Mouse (Mus musculus) E14TG2a.4 (cell line): ENCODE data around the gene Synpo2.

ENCODE experiments used
- H3K27me3 ChIP-seq: 2 replicates; pipeline ENCODE4 v1.6.1; 2014; ENCODE audit warnings: low read length, control low read depth; ENCODE audit not compliant: insufficient read depth
- H3K36me3 ChIP-seq: 2 replicates; pipeline ENCODE4 v1.6.1; 2014; ENCODE audit warnings: low read length, control low read depth; ENCODE audit not compliant: insufficient read depth
- H3K4me1 ChIP-seq: replicated peaks from 2 replicates; pipeline ENCODE4 v1.6.1; 2014; ENCODE audit warnings: low read depth, low read length, control low read depth
- H3K4me3 ChIP-seq: replicated peaks from 2 replicates; pipeline ENCODE4 v1.5.1; 2014; ENCODE audit warnings: mild to moderate bottlenecking, low read length
- H3K9me3 ChIP-seq: 2 replicates; pipeline ENCODE4 v1.6.1; 2014; ENCODE audit warnings: low read length, control low read depth
- CTCF ChIP-seq: conservative IDR thresholded peaks from 2 replicates; pipeline ENCODE4 v1.5.1; 2014; ENCODE audit warnings: low read length
- NANOG ChIP-seq: IDR thresholded peaks from 2 replicates; pipeline ENCODE4 v1.6.1; 2014; ENCODE audit warnings: borderline replicate concordance, low read length, mixed read lengths
- POU5F1 ChIP-seq: IDR thresholded peaks from 2 replicates; pipeline ENCODE4 v1.6.1; 2014; ENCODE audit warnings: low read length, borderline replicate concordance

Gene Synpo2

GRCm38 (mm10) chr3:123190329-123190728 is 45.6 kb downstream of the Synpo2 start:
- TF ChIP-seq NANOG = no peak
- TF ChIP-seq CTCF = no peak
- TF ChIP-seq POU5F1 = no peak
- Histone ChIP-seq H3K36me3 (no peaks in the 10 kb centered on the region), H3K4me1 (peaks cover 10% of the 10 kb centered on the region; the same call in 1 of the 2 replicates)

GRCm38 (mm10) chr3:123189826-123190225 is 46.1 kb downstream of the Synpo2 start:
- H3K4me1 ChIP-seq = peaks cover 10% of the 10 kb centered on the region; the same call in 1 of the 2 replicates
- no peaks in the 10 kb centered on the region; the same call in 1 of the 2 replicates for H3K27me3 ChIP-seq
- H3K9me3 ChIP-seq = no peaks in the 10 kb centered on the region
- H3K36me3 ChIP-seq = no peaks in the 10 kb centered on the region
- H3K4me3 ChIP-seq = no peak overlapping the region
- TF ChIP-seq POU5F1 = no peak
- no peak for TF ChIP-seq NANOG
- TF ChIP-seq CTCF = no peak

More at GRCm38 (mm10) chr3:123190329-123190728, 45.6 kb downstream of the Synpo2 start:
- no peaks in the 10 kb centered on the region for H3K9me3 ChIP-seq
- no peaks in the 10 kb centered on the region; the same call in 1 of the 2 replicates for H3K27me3 ChIP-seq
- H3K4me3 ChIP-seq = no peak overlapping the region

GRCm38 (mm10) chr3:123188616-123189230 is 47.2 kb downstream of the Synpo2 start:
- no peaks in the 10 kb centered on the region for H3K9me3 ChIP-seq
- H3K4me3 ChIP-seq = no peak overlapping the region
- TF ChIP-seq NANOG = peak; percentile 73; the same call in 1 of the 2 replicates
- no peak for TF ChIP-seq POU5F1
- H3K27me3 ChIP-seq = no peaks in the 10 kb centered on the region; the same call in 1 of the 2 replicates
- H3K4me1 ChIP-seq = peaks cover 10% of the 10 kb centered on the region; the same call in 1 of the 2 replicates
- no peaks in the 10 kb centered on the region for H3K36me3 ChIP-seq

- H3K4me3 ChIP-seq = no peak overlapping the region
- peaks cover 10% of the 10 kb centered on the region; the same call in 1 of the 2 replicates for H3K4me1 ChIP-seq
- H3K27me3 ChIP-seq = no peaks in the 10 kb centered on the region; the same call in 1 of the 2 replicates
- no peaks in the 10 kb centered on the region for H3K36me3 ChIP-seq
- TF ChIP-seq CTCF (no peak), POU5F1 (no peak), NANOG (no peak)
- no peaks in the 10 kb centered on the region for H3K9me3 ChIP-seq
Observed at GRCm38 (mm10) chr3:123187370-123188124, 48.4 kb downstream of the Synpo2 start.

GRCm38 (mm10) chr3:123185238-123185925 is 50.6 kb downstream of the Synpo2 start:
- Histone ChIP-seq H3K4me1 (peaks cover 10% of the 10 kb centered on the region; the same call in 1 of the 2 replicates), H3K27me3 (no peaks in the 10 kb centered on the region; the same call in 1 of the 2 replicates), H3K9me3 (no peaks in the 10 kb centered on the region), H3K36me3 (no peaks in the 10 kb centered on the region), H3K4me3 (no peak overlapping the region)
- TF ChIP-seq NANOG (no peak), POU5F1 (no peak), CTCF (no peak)

- H3K4me3 ChIP-seq = no peak overlapping the region
- TF ChIP-seq NANOG = no peak
- no peak for TF ChIP-seq CTCF
- no peak for TF ChIP-seq POU5F1
- no peaks in the 10 kb centered on the region; the same call in 1 of the 2 replicates for H3K27me3 ChIP-seq
- H3K36me3 ChIP-seq = no peaks in the 10 kb centered on the region
- H3K4me1 ChIP-seq = peaks cover 10% of the 10 kb centered on the region; the same call in 1 of the 2 replicates
- no peaks in the 10 kb centered on the region for H3K9me3 ChIP-seq
Observed at GRCm38 (mm10) chr3:123184281-123184680, 51.7 kb downstream of the Synpo2 start.

GRCm38 (mm10) chr3:123179508-123179907 is 56.4 kb downstream of the Synpo2 start:
- H3K9me3 ChIP-seq = no peaks in the 10 kb centered on the region
- no peaks in the 10 kb centered on the region for H3K27me3 ChIP-seq
- TF ChIP-seq CTCF (no peak), POU5F1 (no peak), NANOG (no peak)
- no peaks in the 10 kb centered on the region for H3K36me3 ChIP-seq
- no peaks in the 10 kb centered on the region for H3K4me1 ChIP-seq
- H3K4me3 ChIP-seq = no peak overlapping the region

GRCm38 (mm10) chr3:123179041-123179440 is 56.9 kb downstream of the Synpo2 start:
- Histone ChIP-seq H3K36me3 (no peaks in the 10 kb centered on the region), H3K9me3 (no peaks in the 10 kb centered on the region), H3K4me3 (no peak overlapping the region), H3K27me3 (peaks cover 2% of the 10 kb centered on the region; the same call in 1 of the 2 replicates), H3K4me1 (peaks cover 2% of the 10 kb centered on the region; the same call in 1 of the 2 replicates)
- no peak for TF ChIP-seq NANOG
- TF ChIP-seq CTCF = no peak
- no peak for TF ChIP-seq POU5F1

- Histone ChIP-seq H3K27me3 (peaks cover 8% of the 10 kb centered on the region), H3K9me3 (no peaks in the 10 kb centered on the region), H3K4me1 (peaks cover 6% of the 10 kb centered on the region; the same call in 1 of the 2 replicates), H3K36me3 (no peaks in the 10 kb centered on the region), H3K4me3 (no peak overlapping the region)
- no peak for TF ChIP-seq CTCF
Observed at GRCm38 (mm10) chr3:123178420-123178819, 57.5 kb downstream of the Synpo2 start.
